Mouse (Mus musculus): Measurements from ENCODE around the gene Smc5. TPM values are rescaled to one million over a fixed set of nuclear protein-coding genes. Genes with fewer than 3 reads are reported as not detected.

Smc5 gene
- polyA plus RNA-seq, 1 experiment from 2014 or later: 41.9 TPM

- no peaks in the 10 kb centered on the region for H3K27me3 ChIP-seq (ENCODE audit: control insufficient read depth, insufficient read depth, low read length)
- H3K36me3 ChIP-seq (ENCODE audit: control insufficient read depth, insufficient read depth, low read length): no peaks in the 10 kb centered on the region
- H3K27ac ChIP-seq (ENCODE audit: low read depth, low read length): no peak overlapping the region
- no peak overlapping the region for H3K4me2 ChIP-seq (replicated peaks; ENCODE audit: low read depth, low read length)
- no peak overlapping the region for H3K4me3 ChIP-seq (ENCODE audit: low read length)
- H3K9me3 ChIP-seq (ENCODE audit: control insufficient read depth, low read length): no peaks in the 10 kb centered on the region
- ATAC-seq (ENCODE audit: low FRiP score, low TSS enrichment): no peak
- WGBS: 89% methylated on average over 16 of the region's 16 CpGs
- no peak overlapping the region for H3K9ac ChIP-seq (ENCODE audit: low read depth, low read length)
- no peaks in the 10 kb centered on the region for H3K4me1 ChIP-seq (ENCODE audit: control insufficient read depth, insufficient read depth, low read length)
Measured at GRCm38 (mm10) chr19:23164651-23165240, 109.0 kb downstream of the Smc5 start.

GRCm38 (mm10) chr19:23163361-23163760 is 110.3 kb downstream of the Smc5 start:
- H3K36me3 ChIP-seq (ENCODE audit: control insufficient read depth, insufficient read depth, low read length): no peaks in the 10 kb centered on the region
- H3K4me2 ChIP-seq (replicated peaks; ENCODE audit: low read depth, low read length): no peak overlapping the region
- no peak overlapping the region for H3K4me3 ChIP-seq (ENCODE audit: low read length)
- WGBS: 57% methylated on average over 3 of the region's 3 CpGs
- H3K4me1 ChIP-seq (ENCODE audit: control insufficient read depth, insufficient read depth, low read length): no peaks in the 10 kb centered on the region
- H3K27me3 ChIP-seq (ENCODE audit: control insufficient read depth, insufficient read depth, low read length): no peaks in the 10 kb centered on the region
- no peak overlapping the region for H3K27ac ChIP-seq (ENCODE audit: low read depth, low read length)
- ATAC-seq (ENCODE audit: low FRiP score, low TSS enrichment): no peak
- no peak overlapping the region for H3K9ac ChIP-seq (ENCODE audit: low read depth, low read length)
- no peaks in the 10 kb centered on the region for H3K9me3 ChIP-seq (ENCODE audit: control insufficient read depth, low read length)

GRCm38 (mm10) chr19:23162877-23163276 is 110.8 kb downstream of the Smc5 start:
- WGBS: 78% methylated on average over 6 of the region's 6 CpGs
- H3K9ac ChIP-seq (ENCODE audit: low read depth, low read length): no peak overlapping the region
- peak; percentile 32 for ATAC-seq (ENCODE audit: low FRiP score, low TSS enrichment)
- no peak overlapping the region for H3K4me3 ChIP-seq (ENCODE audit: low read length)
- no peaks in the 10 kb centered on the region for H3K4me1 ChIP-seq (ENCODE audit: control insufficient read depth, insufficient read depth, low read length)
- no peaks in the 10 kb centered on the region for H3K27me3 ChIP-seq (ENCODE audit: control insufficient read depth, insufficient read depth, low read length)
- H3K27ac ChIP-seq (ENCODE audit: low read depth, low read length): no peak overlapping the region
- no peak overlapping the region for H3K4me2 ChIP-seq (replicated peaks; ENCODE audit: low read depth, low read length)
- no peaks in the 10 kb centered on the region for H3K36me3 ChIP-seq (ENCODE audit: control insufficient read depth, insufficient read depth, low read length)
- H3K9me3 ChIP-seq (ENCODE audit: control insufficient read depth, low read length): no peaks in the 10 kb centered on the region

- WGBS: 31% methylated on average over 8 of the region's 8 CpGs
- Histone ChIP-seq H3K27ac (ENCODE audit: low read depth, low read length) (no peak overlapping the region), H3K9ac (ENCODE audit: low read depth, low read length) (no peak overlapping the region), H3K27me3 (ENCODE audit: control insufficient read depth, insufficient read depth, low read length) (no peaks in the 10 kb centered on the region), H3K4me2 (replicated peaks; ENCODE audit: low read depth, low read length) (no peak overlapping the region), H3K4me1 (ENCODE audit: control insufficient read depth, insufficient read depth, low read length) (no peaks in the 10 kb centered on the region), H3K36me3 (ENCODE audit: control insufficient read depth, insufficient read depth, low read length) (no peaks in the 10 kb centered on the region), H3K4me3 (ENCODE audit: low read length) (no peak overlapping the region), H3K9me3 (ENCODE audit: control insufficient read depth, low read length) (no peaks in the 10 kb centered on the region)
- peak; percentile 35; the same call in 1 of the 2 replicates for ATAC-seq (ENCODE audit: low FRiP score, low TSS enrichment)
Measured at GRCm38 (mm10) chr19:23162387-23162809, 111.3 kb downstream of the Smc5 start.

- Histone ChIP-seq H3K27me3 (ENCODE audit: control insufficient read depth, insufficient read depth, low read length) (no peaks in the 10 kb centered on the region), H3K36me3 (ENCODE audit: control insufficient read depth, insufficient read depth, low read length) (no peaks in the 10 kb centered on the region), H3K4me2 (replicated peaks; ENCODE audit: low read depth, low read length) (no peak overlapping the region), H3K27ac (ENCODE audit: low read depth, low read length) (no peak overlapping the region), H3K9me3 (ENCODE audit: control insufficient read depth, low read length) (no peaks in the 10 kb centered on the region), H3K4me3 (ENCODE audit: low read length) (no peak overlapping the region), H3K9ac (ENCODE audit: low read depth, low read length) (no peak overlapping the region), H3K4me1 (ENCODE audit: control insufficient read depth, insufficient read depth, low read length) (no peaks in the 10 kb centered on the region)
- WGBS: 49% methylated on average over 10 of the region's 10 CpGs
- no peak for ATAC-seq (ENCODE audit: low FRiP score, low TSS enrichment)
Measured at GRCm38 (mm10) chr19:23159780-23160395, 113.8 kb downstream of the Smc5 start.

Other genes with a start within 250 kb of the Smc5 start
- gene Klf9, start 132.7 kb downstream of the Smc5 start, polyA plus RNA-seq (2014; fragmentation: Nextera tagmentation; extraction: Ambion mirVana): 2.7 and 4.2 TPM in 2 replicates
- 0.57 and 1.4 TPM in 2 replicates for gene Mamdc2, start 174.5 kb upstream of the Smc5 start, polyA plus RNA-seq (2014; fragmentation: Nextera tagmentation; extraction: Ambion mirVana)